Mouse (Mus musculus) heart, adult 2 months (tissue): ENCODE data around the gene Gm15056. TPM values are rescaled to one million over a fixed set of nuclear protein-coding genes. Genes with fewer than 3 reads are reported as not detected.

ENCODE experiments used
- DNase-seq, 2 experiments: peaks; one replicate each; pipeline ENCODE4 v3.0.0; 2021
- H3K27ac ChIP-seq: fragments of 200-600 bp; 2 replicates; pipeline ENCODE4 v1.8.1; 2022
- H3K27me3 ChIP-seq: fragments of 200-500 bp; 2 replicates; pipeline ENCODE4 v1.6.1; 2012; ENCODE audit warnings: mild to moderate bottlenecking, low read length, inconsistent platforms, mixed read lengths; ENCODE audit not compliant: control insufficient read depth, insufficient read depth
- H3K36me3 ChIP-seq: fragments of 200-500 bp; 2 replicates; pipeline ENCODE4 v1.6.1; 2012; ENCODE audit warnings: low read length, inconsistent platforms; ENCODE audit not compliant: control insufficient read depth, insufficient read depth
- H3K4me1 ChIP-seq: fragments of 200-500 bp; 2 replicates; pipeline ENCODE4 v1.6.1; 2011; ENCODE audit warnings: low read length; ENCODE audit not compliant: control insufficient read depth, insufficient read depth
- H3K4me3 ChIP-seq: fragments of 200-600 bp; 2 replicates; pipeline ENCODE4 v1.8.1; 2022
- H3K79me2 ChIP-seq: fragments of 200-500 bp; replicated peaks from 2 replicates; pipeline ENCODE4 v1.6.1; 2012; ENCODE audit warnings: mild to moderate bottlenecking, inconsistent platforms, low read length, moderate library complexity, mixed read lengths; ENCODE audit not compliant: control insufficient read depth, insufficient read depth
- H3K9ac ChIP-seq: fragments of 200-500 bp; 2 replicates; pipeline ENCODE4 v1.6.1; 2012; ENCODE audit warnings: low read depth, mild to moderate bottlenecking, control low read depth, inconsistent platforms, low read length, mixed read lengths
- CTCF ChIP-seq: fragments of 200-600 bp; IDR thresholded peaks from 2 replicates; pipeline ENCODE4 v1.8.1; 2022; ENCODE audit warnings: antibody characterized with exemption, mild to moderate bottlenecking, moderate library complexity
- EP300 ChIP-seq: fragments of 200-500 bp; IDR thresholded peaks from 2 replicates; pipeline ENCODE4 v1.6.1; 2011; ENCODE audit warnings: low read depth, low read length, control low read depth; ENCODE audit not compliant: insufficient read depth
- POLR2A ChIP-seq: fragments of 200-500 bp; IDR thresholded peaks from 2 replicates; pipeline ENCODE4 v1.6.1; 2011; ENCODE audit warnings: mild to moderate bottlenecking, low read depth, low read length, control low read depth; ENCODE audit not compliant: insufficient read depth
- WGBS: fragments of 180-500 bp; shearing (Covaris S2); methylation state at CpG from one replicate; pipeline ENCODE4 v1.1.7; 2018; 5-methylcytosine and 5-hydroxymethylcytosine counted together
- intact Hi-C: fragments of 180-260 bp; cut with DNase I; formaldehyde crosslinking; loops from one replicate; pipeline ENCODE4 v1.15.1; 2025
- polyA plus RNA-seq: library from polyadenylated mRNA; depleted of rRNA; stranded (reverse); fragments of >200 nt; gene quantifications from 2 replicates; pipeline ENCODE4 v1.2.3, GENCODE M21; 2012; rRNA removed
- total RNA-seq, 2 experiments: library from RNA; stranded (reverse); gene quantifications; 2 replicates each; pipeline ENCODE4 v1.2.3; 2021

Gm15056 gene
- total and polyA plus RNA-seq, 3 experiments: not detected

DNA sequence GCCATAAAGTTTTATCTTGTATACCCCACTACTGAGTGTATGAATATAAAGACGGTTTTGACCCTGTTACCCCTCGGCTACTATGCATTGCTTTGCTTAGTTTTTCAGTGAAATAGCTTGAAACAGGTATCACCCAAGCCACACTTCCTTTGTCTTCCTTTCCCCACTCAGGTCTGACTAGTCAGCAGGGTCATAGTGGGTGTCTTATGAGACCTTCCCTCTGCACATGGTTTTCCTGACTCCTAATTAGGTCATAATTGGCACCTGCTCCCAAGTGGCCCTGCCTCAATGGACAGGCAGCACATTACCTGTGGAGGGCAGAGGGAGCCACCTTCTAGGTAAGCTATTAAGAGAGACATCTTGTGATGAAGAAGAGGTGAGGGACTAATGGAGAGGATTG, 10.1 kb downstream of the Gm15056 start, which contains the start of gene Defb33:
TSS of gene Defb33 (plus strand) at position 301 of the 400 bp plus-strand sequence.
- H3K27ac ChIP-seq: no peak within 1 kb of the TSS
- H3K36me3 ChIP-seq: no peaks in the 10 kb centered on the region
- intact Hi-C loops: no loop called here
- 72% methylated on average over 2 of the region's 2 CpGs for WGBS
- H3K4me3 ChIP-seq: no peak within 1 kb of the TSS
- TF ChIP-seq POLR2A: no peak
- no peak for TF ChIP-seq EP300
- TF ChIP-seq CTCF: no peak
- H3K9ac ChIP-seq: no peak within 1 kb of the TSS
- no peak for DNase-seq
- no peaks in the 10 kb centered on the region for H3K27me3 ChIP-seq
- no peaks in the 10 kb centered on the region for H3K79me2 ChIP-seq
- no peaks in the 10 kb centered on the region for H3K4me1 ChIP-seq

DNA sequence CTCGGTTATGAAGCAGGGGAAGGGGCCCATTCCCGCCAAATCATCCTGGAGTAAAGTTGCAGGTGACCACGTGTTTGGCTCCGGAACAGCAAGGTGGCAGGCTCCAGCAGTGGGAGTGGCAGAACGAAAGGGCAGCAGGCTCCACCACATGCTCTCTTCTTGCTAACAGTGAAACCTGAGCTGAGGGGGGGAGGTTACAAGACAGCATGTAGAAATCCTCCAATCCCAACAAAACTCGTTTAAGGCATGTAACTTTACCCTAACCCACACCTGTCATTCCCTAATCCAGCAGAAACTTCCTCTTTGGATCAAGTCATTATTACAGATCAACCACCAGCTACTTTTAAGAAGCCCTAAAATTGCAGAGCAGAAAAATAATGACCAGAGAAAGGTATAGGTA, 27.8 kb downstream of the Gm15056 start:
- Histone ChIP-seq H3K36me3 (no peaks in the 10 kb centered on the region), H3K4me1 (no peaks in the 10 kb centered on the region), H3K4me3 (no peak overlapping the region), H3K27ac (no peak overlapping the region), H3K9ac (no peak overlapping the region), H3K27me3 (no peaks in the 10 kb centered on the region), H3K79me2 (no peaks in the 10 kb centered on the region)
- no peak for DNase-seq
- 32% methylated on average over 6 of the region's 6 CpGs for WGBS
- intact Hi-C loops: no loop called here
- TF ChIP-seq CTCF (no peak), POLR2A (no peak), EP300 (no peak)

Other genes with a start within 250 kb of the Gm15056 start
- not detected for gene Defb33, start 10.0 kb downstream of the Gm15056 start, total RNA-seq
- not detected in 2 replicates for gene Defb33, start 10.0 kb downstream of the Gm15056 start, polyA plus RNA-seq
- not detected for gene Gm6040, start 19.4 kb upstream of the Gm15056 start, total RNA-seq
- gene Gm6040, start 19.4 kb upstream of the Gm15056 start, polyA plus RNA-seq: not detected in 2 replicates
- not detected for gene AY761185, start 42.1 kb upstream of the Gm15056 start, total RNA-seq
- gene AY761185, start 42.1 kb upstream of the Gm15056 start, polyA plus RNA-seq: not detected in 2 replicates
- not detected for gene Defa21, start 122.9 kb upstream of the Gm15056 start, total RNA-seq
- not detected in 2 replicates for gene Defa21, start 122.9 kb upstream of the Gm15056 start, polyA plus RNA-seq
- not detected for gene Defa23, start 152.4 kb upstream of the Gm15056 start, total RNA-seq
- gene Defa23, start 152.4 kb upstream of the Gm15056 start, polyA plus RNA-seq: 0.88 TPM in 1 of 2 replicates, not detected in the other
- not detected for gene Defa35, start 162.4 kb upstream of the Gm15056 start, total RNA-seq
- gene Defa35, start 162.4 kb upstream of the Gm15056 start, polyA plus RNA-seq: not detected in 2 replicates
- not detected for gene Defa25, start 181.8 kb upstream of the Gm15056 start, total RNA-seq
- not detected in 2 replicates for gene Defa25, start 181.8 kb upstream of the Gm15056 start, polyA plus RNA-seq
- gene Gm14851, start 193.4 kb upstream of the Gm15056 start, total RNA-seq: not detected
- not detected in 2 replicates for gene Gm14851, start 193.4 kb upstream of the Gm15056 start, polyA plus RNA-seq
- not detected for gene Defa30, start 232.0 kb upstream of the Gm15056 start, total RNA-seq
- gene Defa30, start 232.0 kb upstream of the Gm15056 start, polyA plus RNA-seq: not detected in 2 replicates